Mouse (Mus musculus): ENCODE data around the gene Kremen1. TPM values are rescaled to one million over a fixed set of nuclear protein-coding genes. Genes with fewer than 3 reads are reported as not detected.

The Kremen1 gene
- total and polyA plus RNA-seq, 3 experiments: 5.0 to 11.8 (median 7.3) TPM

DNA sequence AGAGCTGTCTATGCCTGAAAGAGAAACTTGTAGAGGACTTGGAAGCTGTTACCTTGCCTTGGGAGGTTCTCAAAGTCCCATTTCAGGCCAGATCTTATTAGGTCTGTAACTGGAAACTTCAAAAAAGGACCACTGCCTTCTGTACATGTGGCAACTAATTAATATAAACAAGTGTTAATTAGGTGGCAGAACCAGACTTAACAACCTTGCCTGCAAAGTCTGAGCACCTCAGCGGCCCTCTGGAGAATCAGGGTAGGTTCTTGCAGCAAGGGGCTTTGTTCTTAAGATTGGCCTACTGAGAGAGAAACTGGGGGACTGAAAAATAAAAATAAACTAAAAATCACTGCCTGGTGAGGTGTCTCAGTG lies 36.6 kb upstream of the Kremen1 start:
- Histone ChIP-seq H3K27ac (ENCODE audit: insufficient read depth, low read depth) (no peak overlapping the region), H3K36me3 (replicated peaks in 1 of 2; ENCODE audit: control insufficient read depth in 1 of 2, insufficient read depth in 1 of 2, low read length in 1 of 2) (no peaks in the 10 kb centered on the region), H3K79me2 (replicated peaks; ENCODE audit: control insufficient read depth, extremely low read depth, insufficient read depth, poor library complexity, severe bottlenecking) (no peaks in the 10 kb centered on the region), H3K4me2 (ENCODE audit: insufficient read depth, low read depth, poor library complexity, severe bottlenecking) (no peak overlapping the region), H3K4me3 (replicated peaks in 1 of 3; ENCODE audit: low read depth in 2 of 3, low read length in 2 of 3, poor library complexity in 1 of 3) (no peak overlapping the region), H3K27me3 (replicated peaks) (no peaks in the 10 kb centered on the region), H3K9ac (ENCODE audit: insufficient read depth, low read depth) (no peak overlapping the region), H3K9me3 (replicated peaks; ENCODE audit: low read length) (no peaks in the 10 kb centered on the region), H3K4me1 (ENCODE audit: control insufficient read depth in 1 of 2, insufficient read depth in 2 of 2) (no peaks in the 10 kb centered on the region)
- dilution Hi-C loops (cut with MboI; ENCODE audit: extremely low pct_ligation_motif_present, extremely low pct_unique_long_range_greater_than_20kb, low sequenced_read_pairs): no loop called here
- TF ChIP-seq IRF4 (IDR thresholded peaks at IDR 0.05; ENCODE audit: low read depth, low read length): no peak
- no peak for TF ChIP-seq MAX (IDR thresholded peaks at IDR 0.05; ENCODE audit: low read length)
- TF ChIP-seq SMC3 (IDR thresholded peaks at IDR 0.05; ENCODE audit: low read depth, low read length): no peak
- TF ChIP-seq ZC3H11A (IDR thresholded peaks at IDR 0.05; ENCODE audit: low read depth, low read length): no peak
- TF ChIP-seq JUN (IDR thresholded peaks at IDR 0.05; ENCODE audit: insufficient read depth, low read depth, low read length): no peak
- no peak for TF ChIP-seq JUND (conservative IDR thresholded peaks at IDR 0.05; ENCODE audit: low read depth, low read length)
- no peak for TF ChIP-seq CTCF (conservative IDR thresholded peaks at IDR 0.05 in 1 of 2, IDR thresholded peaks at IDR 0.05 in 1 of 2; ENCODE audit: low read depth in 2 of 2, low read length in 2 of 2)
- in situ Hi-C loops (cut with MboI; ENCODE audit: low pct_ligation_motif_present, low pct_unique_long_range_greater_than_20kb, low sequenced_read_pairs): no loop called here
- DNase-seq (ENCODE audit: extremely low read depth): no peak

- in situ Hi-C loops (cut with MboI; ENCODE audit: low pct_ligation_motif_present, low pct_unique_long_range_greater_than_20kb, low sequenced_read_pairs): no loop called here
- H3K27ac ChIP-seq (ENCODE audit: insufficient read depth, low read depth): no peak overlapping the region
- dilution Hi-C loops (cut with MboI; ENCODE audit: extremely low pct_ligation_motif_present, extremely low pct_unique_long_range_greater_than_20kb, low sequenced_read_pairs): no loop called here
- TF ChIP-seq MAX (IDR thresholded peaks at IDR 0.05; ENCODE audit: low read length) (no peak), JUN (IDR thresholded peaks at IDR 0.05; ENCODE audit: insufficient read depth, low read depth, low read length) (no peak), CHD2 (IDR thresholded peaks at IDR 0.05; ENCODE audit: low read length) (no peak), POLR2AphosphoS2 (IDR thresholded peaks at IDR 0.05; ENCODE audit: low read depth, low read length) (no peak), TBP (conservative IDR thresholded peaks at IDR 0.05; ENCODE audit: low read depth, low read length) (no peak), ZKSCAN1 (IDR thresholded peaks at IDR 0.05; ENCODE audit: borderline replicate concordance, low read depth, low read length) (no peak), MAZ (IDR thresholded peaks at IDR 0.05; ENCODE audit: low read depth, low read length) (no peak), ZMIZ1 (IDR thresholded peaks at IDR 0.05; ENCODE audit: low read depth, low read length) (no peak), TCF12 (IDR thresholded peaks at IDR 0.05; ENCODE audit: low read depth, low read length) (no peak), RCOR1 (conservative IDR thresholded peaks at IDR 0.05; ENCODE audit: low read depth, low read length) (no peak), E2F4 (IDR thresholded peaks at IDR 0.05; ENCODE audit: insufficient replicate concordance, low read depth, low read length) (no peak), NRF1 (IDR thresholded peaks at IDR 0.05; ENCODE audit: low read depth, low read length) (no peak), GABPA (IDR thresholded peaks at IDR 0.05; ENCODE audit: insufficient replicate concordance, low read depth, low read length) (no peak), USF2 (conservative IDR thresholded peaks at IDR 0.05; ENCODE audit: low read depth, low read length) (no peak), IRF4 (IDR thresholded peaks at IDR 0.05; ENCODE audit: low read depth, low read length) (no peak), KAT2A (IDR thresholded peaks at IDR 0.05; ENCODE audit: insufficient replicate concordance, low read length) (no peak), CTCF (conservative IDR thresholded peaks at IDR 0.05 in 1 of 2, IDR thresholded peaks at IDR 0.05 in 1 of 2; ENCODE audit: low read depth in 2 of 2, low read length in 2 of 2) (no peak), ETS1 (conservative IDR thresholded peaks at IDR 0.05; ENCODE audit: low read depth, low read length) (no peak)
- H3K36me3 ChIP-seq (replicated peaks in 1 of 2; ENCODE audit: control insufficient read depth in 1 of 2, insufficient read depth in 1 of 2, low read length in 1 of 2): no peaks in the 10 kb centered on the region
- H3K79me2 ChIP-seq (replicated peaks; ENCODE audit: control insufficient read depth, extremely low read depth, insufficient read depth, poor library complexity, severe bottlenecking): no peaks in the 10 kb centered on the region
- H3K4me2 ChIP-seq (ENCODE audit: insufficient read depth, low read depth, poor library complexity, severe bottlenecking): no peak overlapping the region
- no peaks in the 10 kb centered on the region for H3K27me3 ChIP-seq (replicated peaks)
- H3K4me1 ChIP-seq (ENCODE audit: control insufficient read depth in 1 of 2, insufficient read depth in 2 of 2): no peaks in the 10 kb centered on the region
- H3K9ac ChIP-seq (ENCODE audit: insufficient read depth, low read depth): no peak overlapping the region
- no peak for DNase-seq (ENCODE audit: extremely low read depth)
- H3K9me3 ChIP-seq (replicated peaks; ENCODE audit: low read length): no peaks in the 10 kb centered on the region
- H3K4me3 ChIP-seq (replicated peaks in 1 of 3; ENCODE audit: low read depth in 2 of 3, low read length in 2 of 3, poor library complexity in 1 of 3): no peak overlapping the region
These were observed 36.0 kb upstream of the Kremen1 start for GRCm38 (mm10) chr11:5297148-5298006.

All from CH12.LX (cell line).